Mouse (Mus musculus) kidney, postnatal 14 days (tissue): ENCODE data around the gene Adgrg5.

Experiments
- DNase-seq: peaks from one replicate; pipeline ENCODE4 v3.0.0; 2022; ENCODE audit warnings: mixed read lengths

Adgrg5 gene

GRCm38 (mm10) chr8:94973786-94974185 is 50.3 kb downstream of the Adgrg5 start:
- DNase-seq = no peak

- DNase-seq = peak; percentile 76
Measured at GRCm38 (mm10) chr8:94974467-94975165, 51.1 kb downstream of the Adgrg5 start, which contains the start of gene Adgrg1. Adgrg1 (plus strand) TSS chr8:94974751.

- peak; percentile 92 for DNase-seq
Measured at GRCm38 (mm10) chr8:94976651-94977417, 53.3 kb downstream of the Adgrg5 start.

GRCm38 (mm10) chr8:94978131-94978530 is 54.6 kb downstream of the Adgrg5 start:
- DNase-seq = no peak

- no peak for DNase-seq
Measured at GRCm38 (mm10) chr8:94978593-94979319, 55.3 kb downstream of the Adgrg5 start.

GRCm38 (mm10) chr8:94980176-94980575 is 56.7 kb downstream of the Adgrg5 start:
- peak; percentile 88 for DNase-seq

GRCm38 (mm10) chr8:94980976-94981375 is 57.5 kb downstream of the Adgrg5 start:
- DNase-seq = no peak

- no peak for DNase-seq
Measured at GRCm38 (mm10) chr8:94981848-94982247, 58.4 kb downstream of the Adgrg5 start.

- DNase-seq = no peak
Measured at GRCm38 (mm10) chr8:94983146-94983545, 59.7 kb downstream of the Adgrg5 start.

- peak; percentile 94 for DNase-seq
Measured at GRCm38 (mm10) chr8:94983881-94984516, 60.5 kb downstream of the Adgrg5 start.

GRCm38 (mm10) chr8:94985023-94985422 is 61.5 kb downstream of the Adgrg5 start:
- no peak for DNase-seq

- peak; percentile 62 for DNase-seq
Measured at GRCm38 (mm10) chr8:94986676-94987075, 63.2 kb downstream of the Adgrg5 start.

GRCm38 (mm10) chr8:94987553-94987952 is 64.1 kb downstream of the Adgrg5 start:
- no peak for DNase-seq

GRCm38 (mm10) chr8:94988619-94989018 is 65.1 kb downstream of the Adgrg5 start:
- no peak for DNase-seq

GRCm38 (mm10) chr8:94989711-94990110 is 66.2 kb downstream of the Adgrg5 start:
- peak; percentile 54 for DNase-seq

GRCm38 (mm10) chr8:94990598-94991453 is 67.3 kb downstream of the Adgrg5 start:
- no peak for DNase-seq

GRCm38 (mm10) chr8:94991454-94991994 is 68.0 kb downstream of the Adgrg5 start:
- no peak for DNase-seq

GRCm38 (mm10) chr8:94992010-94992409 is 68.5 kb downstream of the Adgrg5 start:
- DNase-seq = no peak

- DNase-seq = peak; percentile 84
Measured at GRCm38 (mm10) chr8:94992534-94992933, 69.0 kb downstream of the Adgrg5 start.
